Mouse (Mus musculus): ENCODE measurements around the gene Cntnap2. TPM values are rescaled to one million over a fixed set of nuclear protein-coding genes. Genes with fewer than 3 reads are reported as not detected.

The Cntnap2 gene
- polyA plus RNA-seq, 1 experiment, result not detected

DNA sequence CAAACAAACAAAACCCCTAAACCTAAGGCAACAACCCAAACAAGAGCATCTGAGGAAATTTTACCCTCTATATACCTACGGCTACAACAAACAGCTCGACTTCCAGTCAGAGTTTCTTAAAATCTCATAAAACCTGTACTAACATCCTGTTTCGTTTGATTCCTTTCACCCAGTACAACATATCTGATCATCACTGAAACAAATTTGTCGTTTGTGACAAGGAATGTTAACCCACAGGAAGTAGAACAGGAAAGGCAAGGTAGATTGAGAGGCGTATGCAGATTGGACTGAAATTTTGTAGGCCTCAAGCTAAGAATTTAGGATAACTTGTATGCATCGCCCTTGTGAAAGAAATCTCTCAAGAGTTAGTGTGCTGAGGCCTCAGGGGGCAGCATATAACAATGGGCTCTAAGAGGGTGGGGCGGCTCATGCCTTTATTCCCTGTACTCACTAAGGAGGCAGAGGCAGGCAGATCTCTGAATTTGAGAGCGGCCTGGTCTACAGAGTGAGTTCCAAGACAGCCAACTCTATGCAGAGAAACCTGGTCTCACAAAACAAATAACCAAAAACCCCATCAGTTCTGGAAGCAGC, 2291.0 kb downstream of the Cntnap2 start:
- Histone ChIP-seq H3K27me3 (ENCODE audit: control insufficient read depth, insufficient read depth, insufficient read length) (no peaks in the 10 kb centered on the region), H3K4me2 (ENCODE audit: low read depth) (no peak overlapping the region), H3ac (ENCODE audit: control insufficient read depth, insufficient read length) (no peak overlapping the region), H3K36me3 (ENCODE audit: control insufficient read depth, insufficient read depth) (no peaks in the 10 kb centered on the region), H3K4me3 (no peak overlapping the region), H3K79me2 (ENCODE audit: control insufficient read depth, insufficient read depth) (no peaks in the 10 kb centered on the region)
- TF ChIP-seq CEBPB (IDR thresholded peaks at IDR 0.05; ENCODE audit: insufficient read depth, poor library complexity, severe bottlenecking) (no peak), REST (IDR thresholded peaks at IDR 0.05; ENCODE audit: insufficient read depth, insufficient read length) (no peak), USF1 (IDR thresholded peaks at IDR 0.05; ENCODE audit: low read depth) (no peak), MYOD1 (IDR thresholded peaks at IDR 0.05; ENCODE audit: control insufficient read depth in 1 of 3, insufficient read length in 2 of 3, low read depth in 2 of 3) (no peak), POLR2AphosphoS2 (IDR thresholded peaks at IDR 0.05; ENCODE audit: insufficient read length, low read depth) (no peak), TCF12 (IDR thresholded peaks at IDR 0.05; ENCODE audit: insufficient read depth, poor library complexity, severe bottlenecking) (no peak), MYOG (IDR thresholded peaks at IDR 0.05; ENCODE audit: control insufficient read depth in 1 of 3, insufficient read depth in 1 of 3, insufficient read length in 2 of 3, low read depth in 2 of 3) (no peak), SRF (IDR thresholded peaks at IDR 0.05; ENCODE audit: control insufficient read depth, insufficient read length, low read depth) (no peak), MAX (IDR thresholded peaks at IDR 0.05; ENCODE audit: low read depth) (no peak), E2F4 (IDR thresholded peaks at IDR 0.05; ENCODE audit: insufficient read depth) (no peak), TCF3 (IDR thresholded peaks at IDR 0.05; ENCODE audit: insufficient read length, low read depth) (no peak), POLR2A (IDR thresholded peaks at IDR 0.05; ENCODE audit: insufficient read length, low read depth) (no peak)
